Mouse (Mus musculus) heart, postnatal 0 days (tissue): ENCODE data around the gene 1700024G13Rik. TPM values are rescaled to one million over a fixed set of nuclear protein-coding genes. Genes with fewer than 3 reads are reported as not detected.

Experiments used
- ATAC-seq: fragments of 200-750 bp; cut with Nextera tagmentation; 2 replicates; pipeline ENCODE4 v1.8.0; 2017; ENCODE audit warnings: low read depth, moderate number of reproducible peaks, moderate library complexity; ENCODE audit not compliant: insufficient read depth
- DNase-seq: peaks from one replicate; pipeline ENCODE4 v3.0.0-alpha.2; 2016; ENCODE audit warnings: low spot score
- H3K27ac ChIP-seq: fragments of 300-500 bp; sonication (generic); 2 replicates; pipeline ENCODE4 v1.5.1; 2014; ENCODE audit warnings: low read depth, mild to moderate bottlenecking
- H3K27me3 ChIP-seq: fragments of 300-500 bp; sonication (generic); 2 replicates; pipeline ENCODE4 v1.6.1; 2014; ENCODE audit warnings: low read length, mixed read lengths; ENCODE audit not compliant: control insufficient read depth, insufficient read depth
- H3K36me3 ChIP-seq: fragments of 300-500 bp; sonication (generic); replicated peaks from 2 replicates; pipeline ENCODE4 v1.6.1; 2014; ENCODE audit warnings: low read length, mixed read lengths; ENCODE audit not compliant: control insufficient read depth, insufficient read depth
- H3K4me1 ChIP-seq: fragments of 300-500 bp; sonication (generic); 2 replicates; pipeline ENCODE4 v1.6.1; 2014; ENCODE audit warnings: antibody characterized with exemption; ENCODE audit not compliant: control insufficient read depth, insufficient read depth
- H3K4me2 ChIP-seq: fragments of 300-500 bp; sonication (generic); 2 replicates; pipeline ENCODE4 v1.6.1; 2014; ENCODE audit warnings: low read depth, mild to moderate bottlenecking, low read length, moderate library complexity
- H3K4me3 ChIP-seq: fragments of 300-500 bp; sonication (generic); 2 replicates; pipeline ENCODE4 v1.5.1; 2014; ENCODE audit warnings: low read depth, low read length
- H3K9ac ChIP-seq: fragments of 300-500 bp; sonication (generic); replicated peaks from 2 replicates; pipeline ENCODE4 v1.6.1; 2014; ENCODE audit warnings: low read depth, low read length, mixed read lengths
- H3K9me3 ChIP-seq: fragments of 300-500 bp; sonication (generic); replicated peaks from 2 replicates; pipeline ENCODE4 v1.6.1; 2016; ENCODE audit warnings: low read length; ENCODE audit not compliant: control insufficient read depth
- CTCF ChIP-seq: IDR thresholded peaks from 2 replicates; pipeline ENCODE4 v1.5.1; 2016; ENCODE audit warnings: antibody characterized with exemption, control low read depth, low read depth
- EP300 ChIP-seq: IDR thresholded peaks from 2 replicates; pipeline ENCODE4 v1.6.1; 2016; ENCODE audit warnings: antibody characterized with exemption, low read depth
- WGBS: fragments of 180-500 bp; shearing (Covaris S2); extraction: QIAGEN DNeasy Blood & Tissue Kit; methylation state at CpG from one replicate; pipeline ENCODE4 v1.1.7; 2014; 5-methylcytosine and 5-hydroxymethylcytosine counted together
- polyA plus RNA-seq: library from polyadenylated mRNA; unstranded; fragments of >200 nt; fragmentation: Nextera tagmentation; extraction: Ambion mirVana; gene quantifications from 2 replicates; pipeline ENCODE4 v1.2.1, GENCODE M21; 2015
- total RNA-seq: library from RNA; depleted of rRNA; stranded (reverse); fragments of >200 nt; gene quantifications from 2 replicates; pipeline ENCODE4 v1.2.3, GENCODE M21; 2014; ENCODE audit warnings: low replicate concordance; rRNA removed

The 1700024G13Rik gene
- total RNA-seq (not detected in 2 replicates), polyA plus RNA-seq (0.27 TPM in 1 of 2 replicates, not detected in the other)

GRCm38 (mm10) chr14:32388196-32388595 lies at the start of gene 1700024G13Rik:
Gene 1700024G13Rik (minus strand): TSS chr14:32388391.
- H3K4me2 ChIP-seq, result no peak within 1 kb of the TSS
- WGBS, result 2% methylated on average over 13 of the region's 13 CpGs
- TF ChIP-seq EP300, result no peak
- TF ChIP-seq CTCF, result no peak

GRCm38 (mm10) chr14:32437352-32437793 lies 49.2 kb upstream of the 1700024G13Rik start:
- H3K36me3 ChIP-seq, result no peaks in the 10 kb centered on the region
- H3K4me3 ChIP-seq, result no peak overlapping the region
- H3K27me3 ChIP-seq, result 0 out of 2 replicates have a peak, but pooled peaks cover 4% of the 10 kb centered on the region
- TF ChIP-seq EP300, result no peak
- TF ChIP-seq CTCF, result peak; percentile 19; the same call in 1 of the 2 replicates
- no peak overlapping the region for H3K4me2 ChIP-seq
- H3K27ac ChIP-seq, result no peak overlapping the region
- 0 out of 2 replicates have a peak, but pooled peaks cover 5% of the 10 kb centered on the region for H3K9me3 ChIP-seq
- ATAC-seq (no peak), DNase-seq (no peak)
- H3K4me1 ChIP-seq, result no peaks in the 10 kb centered on the region
- 37% methylated on average over 5 of the region's 5 CpGs for WGBS
- no peak overlapping the region for H3K9ac ChIP-seq

More at GRCm38 (mm10) chr14:32388196-32388595, at the start of gene 1700024G13Rik:
- H3K27me3 ChIP-seq, result no peaks in the 10 kb centered on the region; the same call in 1 of the 2 replicates
- H3K36me3 ChIP-seq, result no peaks in the 10 kb centered on the region
- H3K4me1 ChIP-seq, result no peaks in the 10 kb centered on the region
- no peak within 1 kb of the TSS for H3K4me3 ChIP-seq
- H3K27ac ChIP-seq, result no peak within 1 kb of the TSS
- ATAC-seq, result peak; percentile 91
- no peaks in the 10 kb centered on the region for H3K9me3 ChIP-seq
- no peak within 1 kb of the TSS for H3K9ac ChIP-seq
- DNase-seq, result peak; percentile 40

- Histone ChIP-seq H3K4me1 (no peaks in the 10 kb centered on the region), H3K4me3 (no peak overlapping the region), H3K4me2 (no peak overlapping the region), H3K36me3 (no peaks in the 10 kb centered on the region), H3K27ac (no peak overlapping the region), H3K9me3 (0 out of 2 replicates have a peak, but pooled peaks cover 5% of the 10 kb centered on the region), H3K9ac (no peak overlapping the region), H3K27me3 (no peaks in the 10 kb centered on the region)
- WGBS, result 44% methylated on average over 8 of the region's 8 CpGs
- DNase-seq (no peak), ATAC-seq (no peak)
- TF ChIP-seq CTCF, result no peak
- no peak for TF ChIP-seq EP300
Measured at GRCm38 (mm10) chr14:32429030-32429602, 40.9 kb upstream of the 1700024G13Rik start.

GRCm38 (mm10) chr14:32423946-32424345 lies 35.8 kb upstream of the 1700024G13Rik start:
- Histone ChIP-seq H3K36me3 (no peaks in the 10 kb centered on the region), H3K9ac (no peak overlapping the region), H3K4me1 (no peaks in the 10 kb centered on the region), H3K27me3 (no peaks in the 10 kb centered on the region), H3K9me3 (no peaks in the 10 kb centered on the region), H3K27ac (no peak overlapping the region), H3K4me3 (no peak overlapping the region), H3K4me2 (no peak overlapping the region)
- WGBS, result 82% methylated on average over 7 of the region's 7 CpGs
- ATAC-seq (no peak), DNase-seq (no peak)
- no peak for TF ChIP-seq EP300
- no peak for TF ChIP-seq CTCF

GRCm38 (mm10) chr14:32418747-32419146 lies 30.6 kb upstream of the 1700024G13Rik start:
- H3K9ac ChIP-seq, result no peak overlapping the region
- H3K4me3 ChIP-seq, result no peak overlapping the region
- H3K27me3 ChIP-seq, result no peaks in the 10 kb centered on the region
- no peaks in the 10 kb centered on the region for H3K4me1 ChIP-seq
- DNase-seq (no peak), ATAC-seq (no peak)
- no peak overlapping the region for H3K27ac ChIP-seq
- H3K4me2 ChIP-seq, result no peak overlapping the region
- WGBS, result 82% methylated on average over 11 of the region's 11 CpGs
- no peaks in the 10 kb centered on the region for H3K36me3 ChIP-seq
- TF ChIP-seq EP300 (no peak), CTCF (no peak)
- peaks cover 4% of the 10 kb centered on the region; the same call in 1 of the 2 replicates for H3K9me3 ChIP-seq

GRCm38 (mm10) chr14:32412075-32412474 lies 23.9 kb upstream of the 1700024G13Rik start:
- DNase-seq (no peak), ATAC-seq (no peak)
- peaks cover 4% of the 10 kb centered on the region; the same call in 1 of the 2 replicates for H3K9me3 ChIP-seq
- WGBS, result 74% methylated on average over 5 of the region's 5 CpGs
- H3K4me2 ChIP-seq, result no peak overlapping the region
- no peak overlapping the region for H3K9ac ChIP-seq
- no peak overlapping the region for H3K4me3 ChIP-seq
- no peaks in the 10 kb centered on the region for H3K4me1 ChIP-seq
- TF ChIP-seq CTCF, result no peak
- no peak for TF ChIP-seq EP300
- no peaks in the 10 kb centered on the region for H3K36me3 ChIP-seq
- no peaks in the 10 kb centered on the region for H3K27me3 ChIP-seq
- no peak overlapping the region for H3K27ac ChIP-seq
